Mouse (Mus musculus) WW6 (cell line): ENCODE data around the gene Lrp8.
A peak's percentile ranks its signal among the peaks of the same experiment; 100 is the strongest.

ENCODE experiments used
- DNase-seq: peaks from one replicate; pipeline ENCODE4 v3.0.0-alpha.2; 2013; ENCODE audit warnings: low read depth, low spot score

Lrp8 gene

DNA sequence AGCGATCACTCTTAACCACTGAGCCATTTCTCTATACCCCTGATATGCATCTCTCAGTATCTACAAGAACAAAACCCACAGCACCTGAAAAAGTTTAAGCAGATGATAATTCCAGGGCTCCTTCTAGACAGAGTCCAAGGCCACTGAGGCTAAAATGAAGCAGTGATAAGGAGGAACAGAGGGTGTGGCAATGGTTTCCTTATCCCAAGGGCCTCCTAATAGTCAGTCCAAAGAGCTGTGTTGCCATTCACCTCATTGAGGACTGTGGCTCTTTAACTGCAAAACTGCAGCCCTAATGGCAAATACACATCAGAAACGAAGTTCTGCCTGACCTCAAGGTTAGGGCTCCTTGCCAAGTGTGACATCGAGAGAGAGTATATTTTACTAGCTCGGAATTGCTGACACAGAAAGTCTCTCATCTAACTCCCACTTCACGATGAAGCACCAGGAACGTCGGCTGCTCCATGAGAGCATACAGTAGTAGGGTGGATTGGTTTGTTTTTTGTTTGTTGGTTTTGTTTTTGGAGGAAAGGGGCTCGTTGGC is 119.2 kb downstream of the Lrp8 start:
- DNase-seq = no peak

- no peak for DNase-seq
Observed at GRCm38 (mm10) chr4:107921952-107922351, 119.9 kb downstream of the Lrp8 start.

GRCm38 (mm10) chr4:107923145-107923802 is 121.2 kb downstream of the Lrp8 start, which contains the start of gene Cpt2:
Gene Cpt2, minus strand, starts transcription at chr4:107923610.
- peak; percentile 55 for DNase-seq

DNA sequence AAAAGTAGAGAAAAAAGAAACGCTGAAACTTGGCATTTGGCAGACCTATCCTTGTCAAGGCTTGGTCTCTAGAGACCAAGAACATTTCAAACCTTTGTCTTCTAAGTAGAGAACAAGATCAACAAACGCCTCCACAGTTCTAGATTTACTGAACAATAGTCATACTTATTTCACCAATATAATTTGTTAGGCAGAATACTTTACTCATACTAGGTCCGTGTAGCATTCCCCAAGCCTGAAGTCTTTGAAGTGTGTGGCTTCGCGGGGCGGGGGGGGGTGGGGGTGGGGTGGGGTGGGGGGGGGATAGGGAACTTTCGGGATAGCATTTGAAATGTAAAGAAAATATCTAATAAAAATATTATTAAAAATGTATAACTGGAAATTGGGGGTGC is 121.7 kb downstream of the Lrp8 start:
- DNase-seq = no peak
